Mouse (Mus musculus): ENCODE data around the gene Itch. TPM values are rescaled to one million over a fixed set of nuclear protein-coding genes. Genes with fewer than 3 reads are reported as not detected.

The Itch gene
- total RNA-seq, 1 experiment from 2014 or later: 49.8 TPM

Other genes starting within 250 kb of the Itch start
- 138 and 155 TPM in 2 replicates for gene Eif2s2, start 240.6 kb upstream of the Itch start, total RNA-seq (2021)
- 29.0 and 33.1 TPM in 2 replicates for gene Gm14226, start 115.2 kb upstream of the Itch start, total RNA-seq (2021)
- gene Ahcy, start 59.0 kb upstream of the Itch start, total RNA-seq (2021): 60.2 and 130 TPM in 2 replicates
- 357 and 369 TPM in 2 replicates for gene Dynlrb1, start 103.0 kb downstream of the Itch start, total RNA-seq (2021)
- 575 and 582 TPM in 2 replicates for gene Map1lc3a, start 142.8 kb downstream of the Itch start, total RNA-seq (2021)
- gene Pigu, start 223.9 kb downstream of the Itch start, total RNA-seq (2021): 28.2 and 36.1 TPM in 2 replicates
- gene Trp53inp2, start 247.6 kb downstream of the Itch start, total RNA-seq (2021): 278 and 345 TPM in 2 replicates